Mouse (Mus musculus) E14TG2a.4 (cell line): ENCODE measurements around the gene Olfm3.

Experiments
- CTCF ChIP-seq: conservative IDR thresholded peaks from 2 replicates; pipeline ENCODE4 v1.5.1; 2014; ENCODE audit warnings: low read length
- NANOG ChIP-seq: IDR thresholded peaks from 2 replicates; pipeline ENCODE4 v1.6.1; 2014; ENCODE audit warnings: borderline replicate concordance, low read length, mixed read lengths

DNA sequence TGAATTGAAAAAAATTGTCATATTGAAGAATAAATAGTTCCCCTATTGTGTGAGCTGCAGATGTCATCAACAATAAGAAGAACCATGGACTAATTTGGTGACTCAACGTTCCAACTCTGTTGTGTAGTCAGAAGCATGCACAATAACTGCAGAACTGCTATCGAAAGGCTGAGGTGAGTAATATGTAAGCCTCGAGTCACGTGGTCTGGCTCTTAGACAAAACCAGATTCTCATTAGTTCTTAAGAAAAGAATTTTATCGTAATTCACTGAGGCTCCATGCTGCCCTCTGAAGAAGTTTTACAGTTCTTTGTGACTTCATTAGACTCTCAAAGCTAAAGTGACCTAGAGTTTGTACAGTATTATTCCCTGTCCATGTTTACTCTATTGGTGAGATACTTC, 145.2 kb downstream of the Olfm3 start:
- no peak for TF ChIP-seq CTCF
- TF ChIP-seq NANOG = no peak
